Mouse (Mus musculus) heart, embryonic 12.5 days (tissue): Measurements from ENCODE around the gene Dusp8. TPM values are rescaled to one million over a fixed set of nuclear protein-coding genes. Genes with fewer than 3 reads are reported as not detected.

Source experiments
- ATAC-seq: fragments of 200-750 bp; cut with Nextera tagmentation; 2 replicates; pipeline ENCODE4 v1.8.0; 2017; ENCODE audit warnings: moderate TSS enrichment, moderate library complexity; ENCODE audit not compliant: insufficient number of reproducible peaks, low FRiP score
- H3K27ac ChIP-seq: fragments of 300-500 bp; sonication (generic); 2 replicates; pipeline ENCODE4 v1.5.1; 2016; ENCODE audit warnings: mild to moderate bottlenecking, moderate library complexity; ENCODE audit not compliant: poor library complexity, severe bottlenecking
- H3K27me3 ChIP-seq: fragments of 300-500 bp; sonication (generic); replicated peaks from 2 replicates; pipeline ENCODE4 v1.6.1; 2016; ENCODE audit warnings: mild to moderate bottlenecking, moderate library complexity
- H3K36me3 ChIP-seq: fragments of 300-500 bp; sonication (generic); 2 replicates; pipeline ENCODE4 v1.6.1; 2016; ENCODE audit warnings: mild to moderate bottlenecking, moderate library complexity
- H3K4me1 ChIP-seq: fragments of 300-500 bp; sonication (generic); replicated peaks from 2 replicates; pipeline ENCODE4 v1.6.1; 2016; ENCODE audit warnings: mild to moderate bottlenecking
- H3K4me2 ChIP-seq: fragments of 300-500 bp; sonication (generic); 2 replicates; pipeline ENCODE4 v1.6.1; 2016; ENCODE audit warnings: mild to moderate bottlenecking, moderate library complexity
- H3K4me3 ChIP-seq: fragments of 300-500 bp; sonication (generic); 2 replicates; pipeline ENCODE4 v1.5.1; 2016; ENCODE audit warnings: mild to moderate bottlenecking
- H3K9ac ChIP-seq: fragments of 300-500 bp; sonication (generic); 2 replicates; pipeline ENCODE4 v1.6.1; 2016; ENCODE audit warnings: mild to moderate bottlenecking, moderate library complexity
- H3K9me3 ChIP-seq: fragments of 300-500 bp; sonication (generic); replicated peaks from 2 replicates; pipeline ENCODE4 v1.6.1; 2016; ENCODE audit warnings: mild to moderate bottlenecking, moderate library complexity
- WGBS: fragments of 180-500 bp; shearing (Covaris S2); methylation state at CpG from one replicate; pipeline ENCODE4 v1.1.7; 2016; 5-methylcytosine and 5-hydroxymethylcytosine counted together
- polyA plus RNA-seq: library from polyadenylated mRNA; unstranded; fragments of >200 nt; fragmentation: Nextera tagmentation; extraction: Ambion mirVana; gene quantifications from 2 replicates; pipeline ENCODE4 v1.2.1, GENCODE M21; 2016

The Dusp8 gene
- polyA plus RNA-seq, 1 experiment from 2014 or later: 17.8 TPM

DNA sequence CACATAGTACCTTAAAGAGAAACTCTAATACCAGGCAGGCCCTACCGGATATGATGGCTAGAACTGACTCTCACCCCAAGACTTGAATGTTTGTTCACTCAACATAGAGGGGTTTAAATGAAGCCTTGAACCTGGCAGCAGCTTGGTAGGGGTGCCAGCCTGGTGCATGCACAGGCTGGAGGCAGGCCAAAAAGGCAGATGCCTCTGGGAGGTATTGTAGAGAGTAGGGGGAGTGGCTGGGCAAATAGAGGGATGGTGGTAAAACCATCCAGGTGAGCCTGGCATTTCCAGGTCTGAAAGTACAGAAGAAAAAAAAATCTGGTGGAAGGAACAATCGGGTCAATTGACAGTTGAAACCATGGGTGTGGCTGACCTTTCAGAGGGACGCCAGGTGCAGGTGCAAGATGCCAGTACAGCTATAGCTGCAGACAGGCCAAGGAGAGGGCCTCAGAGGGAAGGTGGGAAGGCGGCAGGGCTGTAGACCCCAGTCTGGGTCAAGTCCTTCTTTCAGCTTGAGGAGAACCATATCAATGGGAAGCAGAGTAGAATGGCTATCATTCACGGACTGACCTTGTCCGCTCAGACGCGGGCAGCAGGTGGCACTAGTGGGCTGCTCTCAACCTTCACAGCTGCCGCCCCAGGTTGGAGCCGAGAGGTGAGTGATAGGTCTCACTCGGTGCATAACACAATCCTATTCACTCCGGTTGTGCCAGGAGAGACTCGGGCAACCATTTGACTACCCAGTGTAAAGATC lies 25.0 kb downstream of the Dusp8 start:
- Histone ChIP-seq H3K27me3 (peaks cover 48% of the 10 kb centered on the region), H3K4me1 (0 out of 2 replicates have a peak, but pooled peaks cover 8% of the 10 kb centered on the region), H3K9ac (no peak overlapping the region; the same call in 1 of the 2 replicates), H3K9me3 (no peaks in the 10 kb centered on the region), H3K4me2 (peak overlapping the region; percentile 56), H3K36me3 (no peaks in the 10 kb centered on the region), H3K27ac (no peak overlapping the region), H3K4me3 (no peak overlapping the region)
- ATAC-seq: peak; percentile 67; the same call in 1 of the 2 replicates
- 18% methylated on average over 13 of the region's 13 CpGs for WGBS

DNA sequence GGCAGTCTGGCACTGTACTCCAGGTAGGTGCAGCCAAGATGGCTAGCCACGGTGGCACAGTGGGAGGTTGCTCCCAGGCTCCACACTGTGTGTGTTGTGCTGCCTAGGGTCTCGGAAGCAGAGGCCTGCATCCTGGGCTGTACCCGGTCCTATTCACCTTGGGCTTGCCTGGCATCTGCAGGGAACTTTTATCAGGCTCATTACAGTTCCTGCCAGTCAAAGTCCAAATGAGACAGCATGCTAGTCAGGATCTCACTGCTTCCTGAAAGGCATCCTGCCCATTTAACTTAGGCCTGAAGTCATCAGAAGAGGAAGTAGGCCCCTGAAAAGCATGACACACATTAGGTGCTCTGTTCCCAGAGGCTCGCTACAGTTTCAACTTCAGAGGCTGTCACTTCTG lies 27.2 kb downstream of the Dusp8 start:
- H3K27ac ChIP-seq: no peak overlapping the region
- no peak overlapping the region for H3K4me2 ChIP-seq
- no peaks in the 10 kb centered on the region for H3K9me3 ChIP-seq
- 51% methylated on average over 4 of the region's 4 CpGs for WGBS
- no peak for ATAC-seq
- H3K4me1 ChIP-seq: 0 out of 2 replicates have a peak, but pooled peaks cover 5% of the 10 kb centered on the region
- H3K27me3 ChIP-seq: peaks cover 36% of the 10 kb centered on the region
- no peak overlapping the region for H3K9ac ChIP-seq
- no peak overlapping the region for H3K4me3 ChIP-seq
- H3K36me3 ChIP-seq: no peaks in the 10 kb centered on the region

DNA sequence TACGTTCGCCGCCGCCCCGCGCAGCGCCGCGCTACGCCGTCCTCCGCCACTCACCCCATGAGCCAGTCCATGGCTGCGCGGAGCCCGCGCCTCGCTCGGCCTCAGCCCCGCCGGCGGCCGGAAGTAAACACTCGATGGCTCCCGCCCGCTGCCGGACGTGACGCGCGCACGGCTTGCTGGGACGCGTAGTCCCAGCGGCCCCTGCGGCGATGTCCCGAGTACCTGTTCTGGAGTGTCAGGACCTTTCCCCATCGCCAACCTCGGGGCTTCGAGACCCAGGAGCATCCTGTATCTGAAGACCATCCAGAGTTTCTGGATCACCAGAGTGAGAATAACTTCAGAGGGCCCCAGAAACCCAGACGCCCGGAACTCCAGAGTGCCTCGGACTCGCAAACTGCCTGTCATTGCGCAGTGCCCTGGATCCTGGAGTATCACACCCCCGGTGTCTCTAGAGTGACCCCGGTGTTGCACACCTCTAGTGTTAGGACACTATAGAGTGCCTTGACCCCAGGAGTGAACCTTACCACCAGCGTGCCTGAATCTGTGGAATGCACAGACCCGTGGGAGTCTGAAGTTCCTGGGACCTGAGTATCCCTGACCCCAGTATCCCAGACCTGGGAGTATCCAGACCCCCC lies 34.6 kb downstream of the Dusp8 start, which contains the start of gene Mob2:
Gene Mob2, minus strand, starts transcription at position 135 of the 635 bp plus-strand sequence.
- Histone ChIP-seq H3K9ac (peak within 1 kb of the TSS; percentile 94), H3K4me2 (peak within 1 kb of the TSS; percentile 93), H3K36me3 (0 out of 2 replicates have a peak, but pooled peaks cover 5% of the 10 kb centered on the region), H3K9me3 (no peaks in the 10 kb centered on the region), H3K4me1 (peaks cover 32% of the 10 kb centered on the region), H3K27ac (peak within 1 kb of the TSS; percentile 70), H3K27me3 (peaks cover 10% of the 10 kb centered on the region), H3K4me3 (peak within 1 kb of the TSS; percentile 91)
- ATAC-seq: peak; percentile 95
- WGBS: under 1% methylated on average over 49 of the region's 49 CpGs

DNA sequence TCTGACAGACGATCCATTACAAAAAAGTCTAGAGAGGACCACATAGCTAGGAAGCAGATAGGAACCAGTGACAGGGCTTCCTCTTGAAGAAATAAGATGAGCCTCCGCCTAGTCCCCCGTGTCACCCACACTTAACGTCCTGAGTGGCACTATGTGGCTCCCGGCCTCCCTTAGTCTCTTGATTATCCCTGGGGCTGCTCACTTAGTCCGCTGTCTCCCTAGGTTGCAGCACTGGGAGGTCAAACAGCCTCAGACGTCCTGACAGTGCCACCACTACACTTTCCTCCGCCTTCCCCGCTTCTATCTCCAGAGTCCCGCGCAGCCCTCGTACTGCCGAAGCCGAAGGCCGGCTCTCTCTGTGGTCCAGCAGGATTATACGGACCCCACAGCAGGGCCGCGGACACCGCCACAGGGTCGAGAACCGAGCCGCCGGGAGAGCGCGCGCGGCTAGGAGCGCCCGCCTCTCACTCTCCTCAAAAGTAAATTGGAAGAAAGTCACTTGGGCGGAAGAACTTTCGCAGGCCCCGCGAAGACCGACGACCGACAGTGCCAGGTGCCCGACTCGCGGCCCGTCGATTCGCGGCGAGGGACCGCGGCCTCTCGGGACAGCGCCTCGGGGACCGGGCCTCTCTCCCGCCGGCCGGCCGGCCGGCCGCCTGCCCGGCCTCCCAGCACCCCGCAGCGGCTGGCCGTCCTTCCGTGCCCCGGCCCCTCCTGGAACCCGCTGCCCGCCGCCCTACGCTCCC lies 35.3 kb downstream of the Dusp8 start:
- peak overlapping the region; percentile 94 for H3K9ac ChIP-seq
- H3K9me3 ChIP-seq: no peaks in the 10 kb centered on the region
- peaks cover 8% of the 10 kb centered on the region for H3K36me3 ChIP-seq
- H3K27me3 ChIP-seq: 0 out of 2 replicates have a peak, but pooled peaks cover 4% of the 10 kb centered on the region
- H3K4me3 ChIP-seq: peak overlapping the region; percentile 91
- peaks cover 33% of the 10 kb centered on the region for H3K4me1 ChIP-seq
- WGBS: under 1% methylated on average over 66 of the region's 66 CpGs
- peak overlapping the region; percentile 70 for H3K27ac ChIP-seq
- peak; percentile 56 for ATAC-seq
- peak overlapping the region; percentile 93 for H3K4me2 ChIP-seq

DNA sequence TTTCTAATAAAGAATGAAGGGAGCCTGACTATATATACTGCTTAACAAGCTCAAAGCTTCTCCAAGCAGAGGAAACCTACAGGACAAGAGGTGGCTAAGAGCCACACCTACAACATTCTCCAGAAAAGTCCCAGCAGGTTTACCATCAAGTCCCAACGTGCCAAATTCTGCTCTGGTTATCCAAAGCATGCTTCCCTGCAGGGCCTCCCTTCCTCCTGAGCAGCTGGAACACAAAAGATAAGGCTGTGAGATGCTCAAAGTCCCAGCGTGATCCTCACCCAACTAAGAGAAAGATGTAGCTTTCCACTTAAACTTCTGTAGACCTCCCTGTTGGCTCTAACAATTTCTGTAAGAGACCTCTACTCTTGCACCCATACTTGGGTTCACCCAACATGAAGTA lies 36.6 kb downstream of the Dusp8 start:
- Histone ChIP-seq H3K36me3 (peaks cover 13% of the 10 kb centered on the region), H3K27ac (no peak overlapping the region), H3K9ac (no peak overlapping the region), H3K4me1 (peaks cover 33% of the 10 kb centered on the region), H3K9me3 (no peaks in the 10 kb centered on the region), H3K4me3 (no peak overlapping the region), H3K4me2 (no peak overlapping the region), H3K27me3 (no peaks in the 10 kb centered on the region)
- WGBS: 19% methylated on average over 2 of the region's 2 CpGs
- ATAC-seq: no peak

DNA sequence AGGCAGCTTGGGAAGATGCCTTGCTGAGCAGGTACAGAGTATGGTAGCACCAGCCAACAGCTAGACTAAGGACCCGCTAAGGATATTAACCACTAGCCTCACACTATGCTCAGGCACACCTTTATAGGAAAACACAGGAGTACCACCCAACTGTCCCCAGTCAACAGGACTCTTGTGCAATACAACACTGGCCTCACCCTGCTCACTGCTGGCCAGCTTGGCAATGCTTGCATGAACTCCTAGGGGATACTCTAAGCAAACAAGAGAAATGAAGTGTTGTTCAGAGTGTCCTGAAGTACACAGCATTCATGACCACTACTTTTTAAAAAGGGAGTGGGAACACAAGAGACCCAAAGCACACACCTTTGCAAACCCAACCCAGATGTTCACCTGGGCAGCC lies 38.5 kb downstream of the Dusp8 start:
- H3K27ac ChIP-seq: no peak overlapping the region

DNA sequence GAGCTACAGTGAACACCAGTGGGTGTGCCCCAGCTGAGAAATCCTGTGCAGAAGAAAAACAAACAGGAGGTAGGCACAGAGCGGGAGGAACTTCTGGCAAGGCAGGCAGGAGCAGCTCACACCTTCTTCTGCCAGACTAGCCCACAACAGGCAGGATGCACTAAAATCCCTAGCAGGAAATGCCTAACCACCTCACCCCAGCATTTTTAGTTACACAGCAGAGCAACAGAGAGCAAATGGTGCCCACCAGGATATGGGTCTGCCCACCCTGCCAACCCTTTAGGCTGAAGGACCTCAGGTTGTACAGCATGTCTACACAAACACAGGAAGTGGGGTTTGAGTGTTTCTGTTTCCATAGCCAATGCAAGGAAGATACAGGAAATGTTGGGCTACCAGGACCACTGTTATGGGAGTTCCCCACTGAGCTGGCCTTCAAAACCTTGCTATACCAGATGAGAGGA lies 39.0 kb downstream of the Dusp8 start:
- Histone ChIP-seq H3K9me3 (no peaks in the 10 kb centered on the region), H3K4me1 (peaks cover 32% of the 10 kb centered on the region), H3K9ac (no peak overlapping the region), H3K27me3 (no peaks in the 10 kb centered on the region), H3K4me2 (no peak overlapping the region), H3K36me3 (peaks cover 20% of the 10 kb centered on the region), H3K27ac (no peak overlapping the region), H3K4me3 (no peak overlapping the region)
- ATAC-seq: no peak
- WGBS: 61% methylated on average over 1 of the region's 1 CpGs

More for the DNA sequence above, 38.5 kb downstream of the Dusp8 start:
- 100% methylated on average over 1 of the region's 1 CpGs for WGBS
- no peak overlapping the region for H3K9ac ChIP-seq
- H3K4me1 ChIP-seq: peaks cover 33% of the 10 kb centered on the region
- H3K4me2 ChIP-seq: no peak overlapping the region
- peaks cover 20% of the 10 kb centered on the region for H3K36me3 ChIP-seq
- no peaks in the 10 kb centered on the region for H3K27me3 ChIP-seq
- H3K4me3 ChIP-seq: no peak overlapping the region
- no peak for ATAC-seq
- no peaks in the 10 kb centered on the region for H3K9me3 ChIP-seq

DNA sequence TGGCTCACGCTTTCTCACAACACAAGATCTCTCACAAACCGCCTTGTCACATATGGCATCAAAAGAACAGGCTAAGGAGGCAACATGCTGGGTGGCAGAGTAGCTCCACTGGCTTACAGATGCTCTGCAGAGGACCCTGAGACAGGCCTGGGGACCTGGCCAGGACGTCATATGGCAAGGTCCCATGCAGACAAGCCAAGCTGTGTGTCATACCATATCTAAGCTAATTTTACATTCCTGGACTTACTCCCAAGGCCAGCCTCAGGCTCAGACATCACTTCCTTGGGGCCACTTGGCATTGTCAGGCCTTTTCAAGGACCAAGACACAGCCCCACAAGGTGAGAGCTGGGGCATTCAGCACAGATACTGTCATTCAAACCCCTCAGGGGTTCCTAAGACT lies 40.2 kb downstream of the Dusp8 start:
- WGBS: 79% methylated on average over 3 of the region's 3 CpGs
- H3K4me1 ChIP-seq: peaks cover 37% of the 10 kb centered on the region
- H3K36me3 ChIP-seq: peaks cover 22% of the 10 kb centered on the region
- no peak overlapping the region for H3K4me3 ChIP-seq
- H3K9ac ChIP-seq: no peak overlapping the region
- no peak overlapping the region for H3K27ac ChIP-seq
- no peaks in the 10 kb centered on the region for H3K9me3 ChIP-seq
- ATAC-seq: no peak
- H3K4me2 ChIP-seq: no peak overlapping the region
- no peaks in the 10 kb centered on the region for H3K27me3 ChIP-seq

DNA sequence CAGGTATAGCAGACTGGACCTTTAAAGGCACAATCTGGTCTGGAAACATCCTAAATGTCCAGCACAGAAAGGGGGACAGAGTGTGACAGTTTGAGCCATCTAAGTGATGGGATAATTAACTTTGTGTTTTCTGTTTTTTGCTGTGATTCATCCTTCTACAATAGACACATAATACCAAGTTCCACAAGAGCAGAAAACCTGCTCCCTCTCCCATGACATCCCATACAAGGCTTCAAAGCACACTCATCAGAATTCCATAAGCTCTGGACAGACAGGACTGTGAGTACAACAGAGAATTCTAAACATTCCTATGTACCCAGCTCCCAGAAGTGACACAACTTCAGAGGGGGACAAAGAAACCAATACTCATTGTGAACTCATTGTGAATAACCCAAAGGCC lies 45.1 kb downstream of the Dusp8 start:
- no peak overlapping the region for H3K4me2 ChIP-seq
- no peak overlapping the region for H3K4me3 ChIP-seq
- no peaks in the 10 kb centered on the region for H3K27me3 ChIP-seq
- no peak overlapping the region for H3K27ac ChIP-seq
- H3K4me1 ChIP-seq: peaks cover 18% of the 10 kb centered on the region; the same call in 1 of the 2 replicates
- no peak for ATAC-seq
- no peak overlapping the region for H3K9ac ChIP-seq
- peaks cover 21% of the 10 kb centered on the region for H3K36me3 ChIP-seq
- H3K9me3 ChIP-seq: no peaks in the 10 kb centered on the region

DNA sequence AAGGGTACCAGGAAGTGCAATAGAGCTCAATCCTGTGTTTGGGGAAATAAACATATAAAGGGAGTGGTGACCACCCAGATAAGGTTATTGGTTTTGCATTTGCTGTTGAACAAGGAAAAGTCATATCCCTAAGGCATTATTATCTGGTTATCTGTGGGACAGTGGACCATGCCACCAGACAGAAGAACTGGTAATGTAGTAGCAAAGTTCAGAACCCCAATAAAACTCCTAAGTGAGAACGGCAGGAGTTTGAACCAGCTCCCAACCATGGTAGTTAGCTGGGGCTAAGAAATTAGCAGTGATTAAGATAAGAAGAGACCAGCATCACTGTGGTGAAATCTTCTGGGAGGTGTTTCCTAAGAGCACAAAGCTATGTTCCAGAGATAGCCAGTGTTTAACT lies 49.7 kb downstream of the Dusp8 start:
- no peak overlapping the region for H3K27ac ChIP-seq
- 74% methylated on average over 1 of the region's 1 CpGs for WGBS
- no peak for ATAC-seq

DNA sequence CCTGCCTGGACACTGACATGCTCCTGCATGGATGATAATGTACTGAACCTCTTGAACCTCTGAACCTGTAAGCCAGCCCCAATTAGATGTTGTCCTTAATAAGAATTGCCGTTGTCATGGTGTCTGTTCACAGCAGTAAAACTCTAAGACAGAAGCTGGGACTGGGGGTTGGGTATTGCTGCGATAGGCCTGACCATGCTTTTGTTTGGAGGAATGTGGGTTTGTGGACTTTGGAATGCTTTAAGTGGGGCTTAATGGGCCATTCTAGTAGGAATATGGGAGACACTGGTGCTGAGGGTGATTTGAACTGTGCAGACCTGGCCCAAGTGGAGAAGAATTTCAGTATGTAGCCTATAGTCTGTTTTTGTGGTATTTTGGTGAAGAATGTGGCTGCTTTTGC lies 50.3 kb downstream of the Dusp8 start:
- Histone ChIP-seq H3K27ac (no peak overlapping the region), H3K9ac (no peak overlapping the region), H3K9me3 (no peaks in the 10 kb centered on the region), H3K4me2 (no peak overlapping the region), H3K36me3 (peaks cover 9% of the 10 kb centered on the region), H3K4me3 (no peak overlapping the region), H3K27me3 (no peaks in the 10 kb centered on the region), H3K4me1 (peaks cover 23% of the 10 kb centered on the region)
- WGBS: 71% methylated on average over 2 of the region's 2 CpGs
- ATAC-seq: no peak

More for the DNA sequence above, 49.7 kb downstream of the Dusp8 start:
- H3K4me2 ChIP-seq: no peak overlapping the region
- no peaks in the 10 kb centered on the region for H3K27me3 ChIP-seq
- no peak overlapping the region for H3K4me3 ChIP-seq
- H3K4me1 ChIP-seq: peaks cover 26% of the 10 kb centered on the region
- H3K9me3 ChIP-seq: no peaks in the 10 kb centered on the region
- peaks cover 9% of the 10 kb centered on the region for H3K36me3 ChIP-seq
- no peak overlapping the region for H3K9ac ChIP-seq
